Mouse (Mus musculus) embryo, embryonic 11 days (tissue): ENCODE data around the gene Tmem131l.

Source experiments
- DNase-seq: peaks from one replicate; pipeline ENCODE4 v3.0.0-alpha.2; 2015

Tmem131l gene

DNA sequence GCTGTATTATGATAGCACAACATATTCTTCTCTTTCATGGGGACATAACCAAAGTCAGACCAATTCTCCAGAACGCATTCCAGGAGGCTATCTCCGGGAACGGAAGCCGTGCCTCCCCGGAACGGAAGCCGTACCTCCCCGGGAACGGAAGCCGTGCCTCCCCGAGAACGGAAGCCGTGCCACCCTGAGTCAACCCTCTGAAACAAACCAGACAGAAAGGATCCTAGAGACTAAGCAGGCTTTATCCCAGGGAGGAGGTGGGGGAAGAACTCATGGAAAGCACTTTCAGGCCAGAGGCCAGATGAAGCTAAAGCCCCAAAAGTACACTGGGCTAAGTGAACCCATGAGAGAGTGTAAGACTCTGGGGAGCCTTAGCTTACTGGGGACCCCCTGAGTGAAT, 182.4 kb downstream of the Tmem131l start:
- no peak for DNase-seq

- no peak for DNase-seq
These were observed 184.3 kb downstream of the Tmem131l start for GRCm38 (mm10) chr3:83855643-83856042.

DNA sequence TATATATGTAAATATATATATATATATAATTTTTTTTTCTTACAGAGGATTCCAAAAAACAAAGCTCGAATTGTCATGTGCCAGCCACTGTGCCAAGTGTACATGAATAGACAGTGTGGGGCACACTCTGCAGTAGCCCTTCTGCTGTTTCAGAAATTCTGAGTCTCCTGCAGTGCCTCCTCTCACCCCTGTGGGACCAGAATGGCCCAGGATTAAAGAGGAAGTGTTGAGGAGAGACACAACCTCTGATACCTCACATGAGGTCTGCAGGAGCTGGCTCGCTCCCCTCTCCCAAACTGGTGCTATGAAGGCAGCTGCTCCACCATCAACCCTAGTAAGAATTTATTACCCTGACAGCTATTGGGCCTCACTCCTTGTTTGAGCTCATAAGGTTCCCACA, 190.6 kb downstream of the Tmem131l start:
- DNase-seq = no peak
